Mouse (Mus musculus): ENCODE measurements around the gene Tnfaip8l1.

Tnfaip8l1 gene

GRCm38 (mm10) chr17:56139858-56140595 lies 22.2 kb upstream of the Tnfaip8l1 start, which contains the start of gene Sema6b:
Gene Sema6b (minus strand): TSS chr17:56140343.
- no peak for DNase-seq

DNA sequence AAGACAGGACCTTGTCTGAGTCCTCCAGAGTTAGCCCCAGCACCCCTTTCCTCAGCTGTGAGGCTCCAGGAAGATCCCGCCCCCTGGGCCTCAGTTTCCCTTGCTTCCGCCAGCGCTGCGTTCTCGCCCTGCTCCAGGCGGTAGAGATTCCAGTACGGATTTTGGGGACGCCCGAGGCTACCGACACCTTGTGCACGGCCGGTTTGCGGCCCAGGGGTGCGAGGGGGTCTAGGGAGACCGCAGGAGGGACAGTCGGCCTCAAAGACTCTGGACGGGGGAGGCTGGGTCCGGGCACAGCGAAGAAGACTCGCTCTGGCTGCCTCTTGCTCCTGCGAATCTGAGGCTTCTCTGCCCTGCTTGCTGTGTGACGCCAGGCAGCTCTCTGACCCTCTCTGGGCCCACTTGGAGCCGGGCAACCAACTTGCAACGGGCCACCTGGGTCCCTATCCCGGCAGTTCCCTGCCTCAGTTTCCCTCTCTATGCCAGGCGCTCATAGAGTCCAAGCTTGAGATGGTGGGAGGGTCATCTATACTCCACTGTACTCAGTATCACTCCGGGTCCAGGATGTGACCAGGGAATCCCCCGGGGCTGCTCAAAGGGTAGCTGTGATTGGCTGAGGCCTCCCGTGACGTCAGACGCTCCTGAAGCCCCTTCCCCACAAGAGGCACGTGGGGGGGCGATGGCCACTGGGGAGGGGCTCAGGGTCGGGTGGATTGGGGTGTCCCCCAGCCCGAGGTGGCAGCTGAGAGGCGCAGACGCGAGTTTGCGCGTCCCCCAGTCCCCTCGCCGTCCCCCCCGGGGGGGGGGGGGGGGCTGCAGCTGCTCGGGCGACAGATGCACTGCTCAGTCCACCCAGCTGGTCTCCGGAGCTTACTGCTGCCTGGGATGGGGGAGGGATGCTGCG lies 20.3 kb upstream of the Tnfaip8l1 start:
- no peak for DNase-seq

DNA sequence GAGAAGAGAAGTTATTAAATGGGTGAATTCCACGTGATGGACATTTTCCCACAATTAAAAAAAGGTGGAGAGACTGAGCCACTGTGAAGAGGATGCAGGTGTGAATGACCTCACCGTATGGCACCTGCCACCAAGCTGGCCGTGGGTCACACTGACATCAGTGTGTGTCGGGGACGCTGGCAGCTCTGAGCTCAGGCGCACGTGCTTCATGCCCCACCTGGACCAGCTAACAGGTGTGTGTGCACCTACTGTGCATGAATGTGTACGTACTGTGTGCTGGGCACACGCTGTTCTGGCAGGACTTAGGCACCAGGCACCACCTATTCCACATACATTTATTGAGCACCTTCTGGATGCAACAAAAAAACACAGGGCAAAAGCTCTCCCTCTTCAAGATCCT lies 17.7 kb upstream of the Tnfaip8l1 start:
- DNase-seq, result no peak

DNA sequence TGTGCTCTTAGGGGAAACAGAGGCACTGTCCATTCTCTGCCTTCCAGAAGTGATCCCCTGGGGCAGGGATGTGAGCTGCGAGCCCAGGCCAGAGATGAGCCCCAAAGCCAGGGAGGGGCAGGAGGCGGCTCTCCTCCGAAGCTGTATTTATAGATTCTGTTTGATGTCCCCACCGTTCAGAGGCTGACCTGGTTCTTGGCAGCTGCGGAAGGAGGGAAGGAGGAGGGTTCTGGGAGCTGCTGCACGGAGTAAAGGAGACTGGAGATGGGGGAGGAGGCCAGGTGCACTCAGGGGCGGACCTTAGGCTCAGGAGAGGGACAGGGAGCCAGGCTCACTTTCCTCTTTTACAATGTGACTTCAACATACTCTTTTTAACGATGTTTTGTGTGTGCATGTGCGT lies 16.1 kb upstream of the Tnfaip8l1 start:
- DNase-seq, result no peak

GRCm38 (mm10) chr17:56147420-56147819 lies 14.9 kb upstream of the Tnfaip8l1 start:
- DNase-seq, result no peak

- DNase-seq, result no peak
Observed at GRCm38 (mm10) chr17:56148280-56148679, 14.0 kb upstream of the Tnfaip8l1 start.

GRCm38 (mm10) chr17:56148790-56149618 lies 13.3 kb upstream of the Tnfaip8l1 start:
- DNase-seq, result no peak

DNA sequence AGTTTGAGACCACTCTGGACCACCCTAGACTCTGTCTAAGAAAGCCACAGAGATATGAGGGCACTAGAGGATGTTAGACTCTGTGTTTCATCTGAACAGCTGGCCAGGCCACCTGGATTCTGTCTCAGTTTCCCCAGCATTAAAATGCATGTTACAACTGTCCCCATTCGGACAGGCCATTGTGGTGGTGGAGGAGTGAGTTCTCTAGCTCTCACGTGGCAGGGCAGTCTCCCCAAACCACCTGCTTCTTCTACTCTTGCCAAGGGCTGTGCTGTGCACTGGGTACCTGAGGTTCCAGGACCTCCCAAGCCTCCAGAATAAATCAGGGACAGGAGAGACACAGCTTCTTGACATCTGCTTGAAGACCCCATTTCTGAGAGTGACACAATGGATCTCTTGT lies 12.4 kb upstream of the Tnfaip8l1 start:
- DNase-seq, result no peak

- no peak for DNase-seq
Observed at GRCm38 (mm10) chr17:56153643-56154042, 8.6 kb upstream of the Tnfaip8l1 start.

DNA sequence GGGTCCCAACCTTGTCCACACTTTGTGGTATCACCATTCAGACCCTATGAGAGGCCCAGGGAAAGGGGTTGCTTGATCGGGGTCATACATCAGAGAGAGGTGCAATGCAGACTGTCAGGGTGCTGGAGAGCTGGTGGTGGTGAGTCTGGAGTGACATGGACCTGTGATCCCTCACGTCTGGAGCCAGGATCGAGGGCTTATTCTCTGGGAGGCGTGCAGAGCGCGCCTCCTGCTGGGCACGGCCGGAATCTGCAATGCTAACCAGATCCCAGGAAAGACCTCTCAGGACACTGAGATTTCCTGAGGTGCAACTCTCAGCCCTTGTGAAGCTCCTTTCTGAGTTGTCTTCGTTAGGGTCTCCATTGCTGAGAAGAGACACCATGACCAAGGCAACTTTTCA lies 2.5 kb upstream of the Tnfaip8l1 start:
- peak; percentile 76 for DNase-seq

DNA sequence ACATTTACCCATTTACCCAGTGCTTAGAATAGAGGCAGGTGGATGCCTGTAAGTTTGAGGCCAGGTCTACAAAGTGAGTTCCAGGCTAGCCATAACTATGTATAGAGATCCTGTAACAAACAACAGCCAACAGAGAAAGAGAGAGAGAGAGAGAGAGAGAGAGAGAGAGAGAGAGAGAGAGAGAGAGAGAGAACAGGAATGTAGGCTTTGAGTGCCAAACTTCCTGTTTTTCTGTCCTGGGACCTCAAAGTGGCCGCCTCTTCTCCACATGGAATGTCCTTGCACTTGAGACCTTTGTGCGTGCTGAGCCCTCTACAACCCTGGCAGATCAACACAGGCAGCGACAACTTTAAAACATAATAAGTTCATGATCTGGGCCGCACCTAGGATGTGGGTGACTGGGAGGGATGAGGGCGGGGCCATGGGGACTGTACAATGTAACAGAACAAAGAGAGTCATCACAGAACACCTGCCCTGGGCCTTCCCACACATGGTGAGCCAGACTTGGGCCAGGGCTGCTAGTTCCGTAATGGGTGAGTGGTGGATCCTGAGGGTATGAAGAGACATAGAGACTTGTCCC lies 1.3 kb downstream of the Tnfaip8l1 start:
- DNase-seq, result no peak

DNA sequence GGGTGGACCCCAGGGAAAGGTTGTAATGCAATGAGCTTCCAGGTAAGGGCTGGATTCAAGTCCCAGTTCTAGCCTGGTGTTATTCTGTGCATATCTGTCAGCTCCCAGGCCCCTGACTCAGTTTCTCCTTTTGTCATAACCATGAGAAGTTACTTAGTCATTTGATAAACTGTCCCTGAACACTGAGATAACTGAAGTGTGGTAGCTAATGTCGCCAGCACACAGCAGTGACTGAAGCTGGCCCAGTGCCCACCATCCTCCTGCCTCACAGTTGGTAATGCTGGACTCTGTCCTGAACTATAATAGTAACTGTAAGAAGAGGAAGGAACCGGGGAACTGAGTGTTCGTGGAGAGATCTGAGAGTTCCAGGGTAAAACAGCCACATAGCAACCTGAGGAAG lies 2.2 kb downstream of the Tnfaip8l1 start:
- no peak for DNase-seq

- DNase-seq, result no peak
Observed at GRCm38 (mm10) chr17:56165671-56166070, 3.4 kb downstream of the Tnfaip8l1 start.

- DNase-seq, result peak; percentile 49
Observed at GRCm38 (mm10) chr17:56169830-56170229, 7.6 kb downstream of the Tnfaip8l1 start.

GRCm38 (mm10) chr17:56170636-56171035 lies 8.4 kb downstream of the Tnfaip8l1 start:
- DNase-seq, result no peak

DNA sequence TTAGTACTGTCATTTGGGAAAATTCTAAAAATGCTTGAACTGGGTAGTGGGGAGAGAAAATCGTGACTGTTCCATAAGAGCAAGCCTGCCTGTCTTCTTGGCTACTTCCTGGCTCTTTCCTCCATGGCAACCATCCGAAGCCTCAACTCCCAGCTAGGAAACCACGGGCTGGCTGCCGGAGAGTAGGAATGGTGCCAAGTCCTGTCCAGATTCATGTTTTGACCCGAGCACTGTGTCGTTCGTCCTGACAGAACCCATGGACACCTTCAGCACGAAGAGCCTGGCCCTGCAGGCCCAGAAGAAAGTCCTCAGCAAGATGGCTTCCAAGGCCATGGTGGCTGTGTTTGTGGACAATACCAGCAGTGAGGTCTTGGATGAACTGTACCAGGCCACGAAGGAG lies 9.2 kb downstream of the Tnfaip8l1 start:
- no peak for DNase-seq

DNA sequence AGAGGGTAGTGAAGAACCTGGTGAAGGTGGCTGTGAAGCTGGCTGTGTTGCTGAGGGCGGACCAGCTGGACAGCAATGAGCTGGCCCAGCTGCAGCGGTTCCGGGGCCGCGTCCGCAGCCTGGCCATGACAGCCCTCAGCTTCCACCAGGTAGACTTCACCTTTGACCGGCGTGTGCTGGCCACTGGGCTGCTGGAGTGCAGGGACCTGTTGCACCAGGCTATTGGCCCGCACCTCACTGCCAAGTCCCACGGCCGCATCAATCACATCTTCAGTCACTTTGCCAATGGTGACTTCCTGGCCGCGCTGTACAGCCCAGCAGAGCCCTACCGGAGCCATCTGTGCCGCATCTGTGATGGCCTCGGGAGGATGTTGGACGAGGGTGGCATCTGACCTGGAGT lies 9.6 kb downstream of the Tnfaip8l1 start:
- DNase-seq, result no peak

GRCm38 (mm10) chr17:56173401-56174046 lies 11.2 kb downstream of the Tnfaip8l1 start:
- DNase-seq, result no peak

- DNase-seq, result no peak
Observed at GRCm38 (mm10) chr17:56175416-56175815, 13.1 kb downstream of the Tnfaip8l1 start.

GRCm38 (mm10) chr17:56182975-56183657 lies 20.8 kb downstream of the Tnfaip8l1 start:
- DNase-seq, result no peak

DNA sequence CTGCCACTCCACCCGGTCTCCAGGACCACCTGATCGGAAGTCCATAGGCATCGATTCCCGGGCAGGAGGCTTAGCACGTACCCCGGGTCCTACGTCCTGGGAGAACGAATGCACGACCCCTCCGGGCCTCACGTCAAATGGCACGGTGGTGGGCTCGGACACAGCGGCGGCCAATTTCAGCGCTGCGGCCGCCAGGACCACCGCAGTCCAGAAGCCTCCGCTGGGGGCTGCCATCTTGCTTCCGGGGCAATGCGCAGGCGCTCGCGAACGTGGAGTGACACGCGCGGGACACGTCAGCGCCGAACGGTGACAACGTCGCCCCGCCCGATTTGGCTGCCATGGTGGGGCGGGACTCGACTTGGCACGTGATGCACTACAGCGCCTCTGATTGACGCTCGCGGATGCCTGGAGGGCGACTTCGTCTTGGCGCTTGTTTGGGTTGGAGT lies 21.4 kb downstream of the Tnfaip8l1 start, which contains the start of gene Mydgf:
Gene Mydgf, minus strand, starts transcription at position 263 of the 446 bp plus-strand sequence.
- DNase-seq, result peak; percentile 97
